Mouse (Mus musculus): ENCODE data around the gene Osbpl7.

The Osbpl7 gene

GRCm38 (mm10) chr11:97083401-97084140 lies 33.1 kb downstream of the Osbpl7 start:
- no peak for DNase-seq

DNA sequence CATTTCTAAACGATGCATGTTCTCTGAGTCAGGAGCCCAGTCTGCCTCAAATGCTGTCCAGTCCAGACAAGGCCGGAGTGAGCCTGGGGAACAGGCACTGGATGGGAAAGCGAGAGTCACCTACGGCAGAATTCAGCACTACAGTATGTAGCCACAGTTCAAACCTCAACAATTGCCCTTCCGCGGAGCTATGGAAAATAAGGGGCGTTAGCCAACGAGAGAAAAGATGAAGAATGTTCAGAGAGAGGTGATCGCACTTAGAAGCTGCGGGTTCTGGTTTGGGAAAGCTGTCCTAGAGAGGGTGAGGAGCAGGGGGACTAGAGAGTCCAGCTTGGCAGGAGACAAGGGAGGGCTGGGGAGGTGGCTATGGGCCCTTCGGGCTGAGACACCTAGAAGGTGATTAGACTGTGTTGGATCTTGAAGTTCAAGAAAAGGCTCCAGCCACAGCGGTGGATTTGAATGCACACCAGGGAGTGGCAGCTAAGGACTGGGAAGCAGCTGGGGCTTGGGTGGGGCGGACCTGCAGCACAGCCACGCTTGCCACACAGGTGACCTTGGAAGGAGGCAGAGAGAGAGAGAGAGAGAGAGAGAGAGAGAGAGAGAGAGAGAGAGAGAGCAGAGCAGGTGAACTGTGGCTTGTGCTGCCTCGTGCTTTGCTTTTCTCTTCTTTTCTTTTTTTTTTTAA lies 34.5 kb downstream of the Osbpl7 start:
- no peak for DNase-seq

- DNase-seq: no peak
Measured at GRCm38 (mm10) chr11:97086365-97086764, 35.9 kb downstream of the Osbpl7 start.

GRCm38 (mm10) chr11:97094600-97094999 lies 44.2 kb downstream of the Osbpl7 start:
- no peak for DNase-seq

GRCm38 (mm10) chr11:97098791-97099190 lies 48.4 kb downstream of the Osbpl7 start:
- no peak for DNase-seq

DNA sequence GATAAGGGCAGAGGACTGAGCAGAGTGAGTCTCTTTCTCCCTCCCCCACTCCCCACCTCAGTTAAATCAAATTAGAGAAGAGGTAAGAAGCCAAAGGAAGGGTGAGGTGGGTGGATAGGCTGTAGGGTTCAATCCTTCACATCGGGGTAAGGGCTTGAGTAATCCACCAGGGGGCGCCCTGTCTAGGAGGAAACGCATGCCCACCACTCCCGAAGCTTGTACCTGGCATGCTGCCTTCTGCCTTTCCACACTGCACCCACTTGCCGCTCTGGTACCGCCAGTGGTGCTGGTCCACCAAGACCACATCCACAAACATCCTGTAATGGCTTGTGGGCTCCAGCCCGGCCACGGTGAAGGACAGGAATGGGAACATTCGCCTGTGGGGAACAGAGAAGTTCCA lies 51.3 kb downstream of the Osbpl7 start:
- DNase-seq: peak; percentile 60

DNA sequence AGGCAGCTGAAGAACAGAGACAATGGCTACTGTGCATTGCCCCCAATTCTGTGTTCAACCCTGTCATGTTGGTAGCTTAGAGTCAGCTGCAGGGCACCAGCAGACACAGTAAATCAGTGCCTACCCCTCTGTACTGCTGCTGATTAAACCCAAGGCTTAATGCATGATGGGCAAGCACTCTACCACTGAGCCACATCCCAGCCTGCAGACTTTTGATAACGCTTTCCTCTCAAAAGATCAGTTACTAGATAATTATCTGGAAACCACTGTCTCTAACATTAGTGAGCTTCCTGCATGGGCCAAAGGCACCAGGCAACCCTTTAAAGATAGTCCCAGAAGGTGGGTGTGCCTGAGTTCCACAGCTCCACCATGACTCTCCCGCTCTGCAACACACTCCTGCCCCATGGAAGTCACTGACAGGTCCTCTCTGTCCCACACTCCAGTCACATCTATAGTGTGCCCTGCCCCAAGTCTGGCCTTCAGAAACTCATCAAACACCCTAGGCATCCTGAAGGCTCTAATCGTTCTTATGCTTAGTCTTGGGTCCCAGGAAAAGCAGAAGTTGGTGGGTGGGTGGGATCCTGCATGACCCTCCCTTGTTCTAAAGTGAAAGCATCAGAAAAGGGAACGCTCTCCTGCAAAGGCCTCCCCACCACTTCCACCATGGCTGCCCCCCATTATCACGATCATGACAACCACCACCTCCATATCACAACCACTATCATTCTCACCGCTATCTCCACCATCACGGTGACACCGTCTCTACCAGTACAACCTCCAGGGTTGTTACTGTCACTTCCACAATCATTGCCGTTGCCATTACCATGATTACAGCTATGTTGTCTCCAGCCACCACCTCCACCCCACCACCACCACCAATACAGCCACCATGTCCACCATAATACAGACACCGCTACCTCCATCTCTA lies 53.0 kb downstream of the Osbpl7 start:
- no peak for DNase-seq

DNA sequence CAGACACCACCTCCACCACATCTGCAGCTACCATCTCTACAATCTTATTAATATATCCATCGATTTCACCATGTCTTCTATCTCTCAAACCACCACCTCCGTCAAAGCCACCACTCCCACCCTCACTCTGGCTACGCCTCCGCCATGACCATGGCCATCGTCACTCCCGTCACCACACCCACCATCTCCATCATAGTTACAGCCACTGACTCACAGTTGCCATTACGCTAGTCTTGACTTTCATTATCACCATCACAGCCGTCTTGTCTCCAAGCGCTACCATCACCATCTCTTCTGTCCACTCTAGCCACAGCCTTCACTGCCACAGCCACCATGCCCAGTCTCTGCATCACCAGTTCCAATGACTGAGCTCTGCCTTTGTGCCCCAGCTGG lies 53.7 kb downstream of the Osbpl7 start:
- DNase-seq: no peak

DNA sequence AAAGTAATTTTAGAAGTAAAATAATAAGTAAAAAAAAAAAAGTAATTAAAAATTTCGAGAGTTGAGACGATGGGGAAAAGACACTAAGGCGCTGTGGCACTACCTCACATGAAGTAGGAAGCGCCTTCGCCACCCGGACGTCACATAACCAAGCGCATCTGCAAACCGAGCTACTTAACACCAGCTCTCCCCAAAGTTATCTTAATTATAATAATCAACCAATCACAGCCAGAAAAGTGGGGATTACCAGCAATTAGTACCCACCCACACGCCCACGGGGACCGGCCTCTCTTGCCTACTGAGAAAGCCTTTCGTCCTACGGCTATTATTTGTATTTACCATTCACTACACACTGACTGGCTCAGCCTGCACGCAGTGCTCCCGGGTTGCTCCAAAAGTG lies 58.5 kb downstream of the Osbpl7 start:
- DNase-seq: no peak

DNA sequence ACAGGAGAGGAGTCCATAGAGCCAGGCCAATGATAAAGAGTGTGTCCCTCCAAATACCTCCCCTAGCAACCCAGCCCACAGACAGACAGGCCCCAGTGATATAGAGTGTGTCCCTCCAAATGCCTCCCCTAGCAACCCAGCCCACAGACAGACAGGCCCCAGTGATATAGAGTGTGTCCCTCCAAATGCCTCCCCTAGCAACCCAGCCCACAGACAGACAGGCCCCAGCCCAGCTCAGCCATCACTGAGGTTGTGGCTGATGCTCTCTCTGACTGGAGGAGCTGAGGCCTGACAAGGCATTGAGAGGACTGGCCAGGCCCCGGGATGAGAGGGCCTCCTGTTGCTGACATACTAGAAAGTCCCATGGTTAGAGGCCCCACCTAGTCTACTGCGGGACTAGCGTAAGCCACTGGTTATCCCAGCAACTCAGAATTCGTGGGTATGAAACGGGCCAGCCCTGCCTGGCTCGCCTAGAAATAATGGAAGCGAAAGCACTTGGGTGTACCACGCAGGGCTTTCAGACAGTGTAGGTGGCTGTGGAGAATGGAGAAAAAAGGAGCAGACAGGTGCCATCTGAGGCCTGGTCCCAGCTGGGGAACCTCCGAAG lies 62.2 kb downstream of the Osbpl7 start:
- DNase-seq: no peak

DNA sequence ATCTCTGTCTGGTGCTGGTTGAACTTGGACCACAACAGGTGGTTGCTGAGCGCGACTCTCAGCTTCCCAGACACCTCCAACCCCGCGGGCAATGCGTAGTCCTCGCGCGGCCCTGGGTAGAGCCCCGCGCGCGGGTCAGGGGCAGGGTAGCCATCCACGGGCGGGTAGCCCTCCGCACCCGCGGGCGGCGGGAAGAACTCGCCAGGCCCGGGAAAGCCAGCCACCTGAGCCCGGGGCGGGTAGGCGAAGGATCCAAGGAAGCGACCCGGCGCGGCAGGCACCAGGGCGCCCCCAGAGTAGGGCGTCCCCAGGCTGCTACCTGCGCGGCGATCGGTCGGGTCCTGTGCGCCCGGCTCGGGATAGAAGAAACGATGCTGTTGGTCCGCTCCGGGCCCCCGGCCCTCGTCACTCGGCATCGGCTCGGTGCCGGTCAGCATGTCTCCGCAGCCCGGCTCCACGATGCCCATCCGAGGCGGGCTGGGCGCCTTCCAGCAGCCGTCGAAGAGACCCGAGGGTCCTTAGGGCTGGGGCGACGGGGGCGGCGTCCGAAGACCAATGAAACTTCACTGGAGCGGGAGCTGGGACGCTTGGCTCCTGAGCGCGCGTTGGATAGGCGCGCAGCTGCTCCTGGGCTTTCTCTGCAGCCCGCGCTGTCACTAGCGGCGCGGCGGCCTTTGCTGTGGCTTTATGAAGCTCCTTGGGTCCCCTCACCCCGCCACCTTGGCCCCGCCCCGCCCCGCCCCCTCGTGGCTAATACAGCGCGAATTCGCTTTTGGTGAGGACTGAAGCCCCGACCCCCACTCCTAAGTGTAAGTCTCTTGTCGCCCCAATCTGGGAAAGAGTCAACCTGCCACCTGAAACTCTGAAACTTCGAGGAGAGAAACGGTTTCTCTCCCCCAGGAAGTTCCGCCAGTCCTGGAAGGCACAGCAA lies 64.5 kb downstream of the Osbpl7 start, which contains the start of gene Tbx21:
Tbx21 (minus strand) TSS at position 661 of the 931 bp plus-strand sequence.
- no peak for DNase-seq

DNA sequence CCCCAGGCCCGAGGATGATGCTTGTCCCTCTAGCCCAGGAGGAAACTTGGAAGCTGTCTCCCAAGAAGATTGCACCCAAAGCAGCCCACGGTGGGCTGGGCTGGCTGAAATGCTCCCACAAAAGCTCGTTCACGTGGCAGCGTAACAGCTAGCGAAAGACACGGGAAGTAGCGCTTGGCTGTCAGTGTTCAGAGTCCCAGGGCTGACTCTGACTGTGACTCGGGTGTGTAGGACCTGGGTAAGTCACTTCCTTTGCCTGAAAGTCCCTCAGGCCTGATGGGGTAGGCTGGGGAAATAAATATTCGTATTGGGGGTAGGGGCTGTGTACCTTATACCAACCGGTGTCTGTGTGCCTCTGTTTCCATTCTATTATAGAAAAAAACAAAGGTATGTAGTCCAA lies 65.4 kb downstream of the Osbpl7 start:
- DNase-seq: no peak

All from right cerebral cortex, postnatal 14 days (tissue).